Mouse (Mus musculus) lung, postnatal 0 days (tissue): ENCODE results near the gene Pigf.
"Not testable (repeated sequence)": the region's sequence is repeated elsewhere in the genome, so short reads cannot be mapped to it uniquely, and the experiment has no call there.

Source experiments
- CTCF ChIP-seq: IDR thresholded peaks from 2 replicates; pipeline ENCODE4 v1.5.1; 2016; ENCODE audit warnings: antibody characterized with exemption, mild to moderate bottlenecking
- EP300 ChIP-seq: IDR thresholded peaks from 2 replicates; pipeline ENCODE4 v1.6.1; 2016; ENCODE audit warnings: antibody characterized with exemption, mild to moderate bottlenecking, control low read depth

DNA sequence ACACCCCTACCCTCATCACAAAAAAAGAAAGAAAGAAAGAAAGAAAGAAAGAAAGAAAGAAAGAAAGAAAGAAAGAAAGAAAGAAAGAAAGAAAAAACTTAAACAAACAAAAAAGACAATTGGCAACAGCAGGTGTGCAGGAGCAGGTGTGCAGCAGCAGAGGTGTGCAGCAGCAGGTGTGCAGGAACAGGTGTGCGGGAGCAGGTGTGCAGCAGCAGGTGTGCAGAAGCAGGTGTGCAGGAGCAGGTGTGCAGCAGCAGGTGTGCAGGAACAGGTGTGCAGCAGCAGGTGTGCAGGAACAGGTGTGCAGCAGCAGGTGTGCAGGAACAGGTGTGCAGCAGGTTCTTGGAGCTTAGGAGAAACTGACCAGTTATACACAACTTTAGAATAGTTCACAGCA is 47.0 kb upstream of the Pigf start:
- TF ChIP-seq CTCF, EP300: not testable (repeated sequence)
